Mouse (Mus musculus): ENCODE results near the gene Cenpt.

DNA sequence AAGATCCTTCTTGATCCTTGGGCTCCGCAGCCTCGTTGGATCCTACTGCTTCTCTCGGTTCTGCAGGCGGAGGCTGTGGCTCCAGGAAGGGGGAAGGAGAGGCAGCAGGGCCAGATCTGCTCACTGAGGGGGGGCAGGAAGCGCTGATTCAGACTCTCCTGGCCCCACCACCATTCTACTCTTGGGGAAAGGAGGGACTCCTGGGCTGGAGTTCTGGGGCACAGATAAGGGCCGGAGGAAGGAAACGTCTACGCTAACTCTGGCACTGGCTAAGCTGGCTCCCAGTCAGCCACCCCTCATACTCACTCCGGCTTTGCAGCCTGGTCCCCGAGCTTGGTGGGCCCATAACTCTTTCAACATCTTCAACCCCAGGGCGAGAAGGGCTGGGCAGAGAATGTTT is 6.4 kb downstream of the Cenpt start:
- TF ChIP-seq CTCF (conservative IDR thresholded peaks at IDR 0.05; ENCODE audit: low read length) (no peak), POU5F1 (IDR thresholded peaks at IDR 0.05; ENCODE audit: borderline replicate concordance, low read length) (no peak)

Data from E14TG2a.4 (cell line).